Mouse (Mus musculus): Measurements from ENCODE around the gene Cldn15. TPM values are rescaled to one million over a fixed set of nuclear protein-coding genes. Genes with fewer than 3 reads are reported as not detected.

Cldn15 gene
- polyA plus RNA-seq, 1 experiment from 2014 or later = 5.3 TPM

GRCm38 (mm10) chr5:136929073-136929472 lies 37.3 kb upstream of the Cldn15 start:
- H3K9me3 ChIP-seq (ENCODE audit: low read depth, low read length) = no peaks in the 10 kb centered on the region
- no peak overlapping the region for H3K4me3 ChIP-seq (ENCODE audit: low read depth, low read length)
- H3K4me1 ChIP-seq (ENCODE audit: insufficient read depth) = no peaks in the 10 kb centered on the region
- H3K4me2 ChIP-seq = no peak overlapping the region
- ATAC-seq (ENCODE audit: insufficient read depth) (peak; percentile 91), DNase-seq (peak; percentile 96)
- no peaks in the 10 kb centered on the region for H3K27me3 ChIP-seq (ENCODE audit: insufficient read depth, low read length)
- H3K27ac ChIP-seq (ENCODE audit: low read depth) = no peak overlapping the region
- TF ChIP-seq CTCF (IDR thresholded peaks at IDR 0.05; ENCODE audit: low read depth) = peak; percentile 96
- no peak overlapping the region for H3K9ac ChIP-seq
- 14% methylated on average over 4 of the region's 4 CpGs for WGBS
- H3K36me3 ChIP-seq (ENCODE audit: insufficient read depth) = no peaks in the 10 kb centered on the region

GRCm38 (mm10) chr5:136931896-136932295 lies 34.5 kb upstream of the Cldn15 start:
- H3K4me2 ChIP-seq = no peak overlapping the region
- ATAC-seq (ENCODE audit: insufficient read depth) = no peak
- no peak overlapping the region for H3K4me3 ChIP-seq (ENCODE audit: low read depth, low read length)
- no peaks in the 10 kb centered on the region for H3K4me1 ChIP-seq (ENCODE audit: insufficient read depth)
- TF ChIP-seq CTCF (IDR thresholded peaks at IDR 0.05; ENCODE audit: low read depth) = no peak
- H3K36me3 ChIP-seq (ENCODE audit: insufficient read depth) = no peaks in the 10 kb centered on the region
- H3K27ac ChIP-seq (ENCODE audit: low read depth) = no peak overlapping the region
- no peaks in the 10 kb centered on the region for H3K9me3 ChIP-seq (ENCODE audit: low read depth, low read length)
- no peak for DNase-seq
- H3K27me3 ChIP-seq (ENCODE audit: insufficient read depth, low read length) = no peaks in the 10 kb centered on the region
- 79% methylated on average over 14 of the region's 14 CpGs for WGBS
- H3K9ac ChIP-seq = no peak overlapping the region

DNA sequence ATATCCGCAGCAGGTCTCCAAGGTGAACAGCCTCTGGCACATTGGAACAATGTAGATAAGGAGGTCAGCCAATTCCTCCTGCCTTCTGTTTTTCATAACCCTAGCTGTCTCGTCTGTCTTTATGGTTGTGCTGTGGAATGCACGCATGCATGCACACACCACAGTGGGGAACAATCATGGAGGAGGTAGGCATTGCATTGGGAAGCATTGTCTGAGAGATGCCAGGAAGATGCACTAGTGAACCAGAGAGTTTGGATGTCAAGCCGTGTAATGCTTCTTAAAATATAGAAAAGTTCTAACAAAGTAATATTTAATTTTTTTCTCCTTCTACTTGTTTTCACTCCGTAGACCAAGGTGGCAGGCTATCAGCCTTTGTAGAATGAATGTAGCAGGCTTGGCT lies 33.5 kb upstream of the Cldn15 start:
- TF ChIP-seq CTCF (IDR thresholded peaks at IDR 0.05; ENCODE audit: low read depth) = no peak
- no peak overlapping the region for H3K9ac ChIP-seq
- no peak for DNase-seq
- no peak overlapping the region for H3K4me2 ChIP-seq
- no peak for ATAC-seq (ENCODE audit: insufficient read depth)
- no peak overlapping the region for H3K4me3 ChIP-seq (ENCODE audit: low read depth, low read length)
- H3K27ac ChIP-seq (ENCODE audit: low read depth) = no peak overlapping the region
- WGBS = 81% methylated on average over 5 of the region's 5 CpGs
- no peaks in the 10 kb centered on the region for H3K27me3 ChIP-seq (ENCODE audit: insufficient read depth, low read length)
- H3K36me3 ChIP-seq (ENCODE audit: insufficient read depth) = no peaks in the 10 kb centered on the region
- no peaks in the 10 kb centered on the region for H3K9me3 ChIP-seq (ENCODE audit: low read depth, low read length)
- no peaks in the 10 kb centered on the region for H3K4me1 ChIP-seq (ENCODE audit: insufficient read depth)

DNA sequence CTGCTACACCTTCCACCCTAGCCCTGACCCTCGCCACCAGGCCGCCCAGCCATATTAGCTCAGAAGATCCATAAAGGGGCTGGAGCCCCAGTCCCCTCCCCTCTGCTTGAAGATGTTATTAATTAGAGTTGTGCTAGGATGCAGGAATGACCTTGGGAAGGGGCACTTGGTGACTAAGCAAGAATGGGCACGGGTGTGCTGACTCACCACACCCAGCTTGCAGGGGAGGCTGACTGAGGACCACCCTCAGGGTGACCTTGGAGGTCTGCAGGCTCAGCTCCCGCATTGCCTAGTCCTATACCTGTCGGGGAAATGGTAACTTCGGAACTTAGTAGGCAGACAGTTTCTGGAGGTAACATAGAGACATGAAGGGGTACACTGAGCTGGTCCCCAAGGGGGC lies 32.5 kb upstream of the Cldn15 start:
- Histone ChIP-seq H3K36me3 (ENCODE audit: insufficient read depth) (no peaks in the 10 kb centered on the region), H3K4me3 (ENCODE audit: low read depth, low read length) (no peak overlapping the region), H3K9me3 (ENCODE audit: low read depth, low read length) (no peaks in the 10 kb centered on the region), H3K4me1 (ENCODE audit: insufficient read depth) (no peaks in the 10 kb centered on the region), H3K27me3 (ENCODE audit: insufficient read depth, low read length) (no peaks in the 10 kb centered on the region), H3K27ac (ENCODE audit: low read depth) (no peak overlapping the region), H3K9ac (no peak overlapping the region), H3K4me2 (no peak overlapping the region)
- no peak for TF ChIP-seq CTCF (IDR thresholded peaks at IDR 0.05; ENCODE audit: low read depth)
- 77% methylated on average over 6 of the region's 6 CpGs for WGBS
- no peak for ATAC-seq (ENCODE audit: insufficient read depth)
- no peak for DNase-seq

GRCm38 (mm10) chr5:136935905-136936695 lies 30.3 kb upstream of the Cldn15 start:
- 59% methylated on average over 7 of the region's 7 CpGs for WGBS
- no peak for DNase-seq
- Histone ChIP-seq H3K27ac (ENCODE audit: low read depth) (no peak overlapping the region), H3K27me3 (ENCODE audit: insufficient read depth, low read length) (no peaks in the 10 kb centered on the region), H3K4me3 (ENCODE audit: low read depth, low read length) (no peak overlapping the region), H3K36me3 (ENCODE audit: insufficient read depth) (no peaks in the 10 kb centered on the region), H3K9me3 (ENCODE audit: low read depth, low read length) (no peaks in the 10 kb centered on the region), H3K4me1 (ENCODE audit: insufficient read depth) (no peaks in the 10 kb centered on the region), H3K4me2 (no peak overlapping the region), H3K9ac (no peak overlapping the region)
- TF ChIP-seq CTCF (IDR thresholded peaks at IDR 0.05; ENCODE audit: low read depth) = peak; percentile 35
- ATAC-seq (ENCODE audit: insufficient read depth) = no peak

- Histone ChIP-seq H3K36me3 (ENCODE audit: insufficient read depth) (no peaks in the 10 kb centered on the region), H3K9me3 (ENCODE audit: low read depth, low read length) (no peaks in the 10 kb centered on the region), H3K4me1 (ENCODE audit: insufficient read depth) (no peaks in the 10 kb centered on the region), H3K27me3 (ENCODE audit: insufficient read depth, low read length) (no peaks in the 10 kb centered on the region), H3K4me3 (ENCODE audit: low read depth, low read length) (no peak overlapping the region), H3K9ac (no peak overlapping the region), H3K27ac (ENCODE audit: low read depth) (no peak overlapping the region), H3K4me2 (no peak overlapping the region)
- WGBS = 76% methylated on average over 6 of the region's 6 CpGs
- no peak for ATAC-seq (ENCODE audit: insufficient read depth)
- TF ChIP-seq CTCF (IDR thresholded peaks at IDR 0.05; ENCODE audit: low read depth) = no peak
- no peak for DNase-seq
These were observed 29.7 kb upstream of the Cldn15 start for GRCm38 (mm10) chr5:136936750-136937149.

DNA sequence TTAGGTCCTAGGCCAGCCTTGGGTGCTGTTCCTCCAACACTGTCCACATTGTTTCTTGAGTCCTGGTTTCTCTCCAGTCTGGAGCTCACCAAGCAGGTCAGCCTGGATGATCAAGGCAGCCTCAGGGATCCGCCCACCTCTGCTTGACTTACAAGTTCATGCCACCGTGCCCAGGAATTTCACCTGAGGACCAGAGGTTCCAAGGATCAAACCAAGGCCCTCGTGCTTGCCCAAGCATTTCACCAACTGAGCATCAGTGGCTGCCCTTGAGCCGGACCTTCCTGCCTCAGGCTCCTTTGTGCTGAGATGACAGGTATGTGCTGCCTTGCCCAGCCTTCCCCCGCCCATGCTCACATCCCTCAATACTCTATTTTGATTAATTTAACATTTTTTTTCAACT lies 28.8 kb upstream of the Cldn15 start:
- no peak overlapping the region for H3K9ac ChIP-seq
- no peak for DNase-seq
- H3K4me3 ChIP-seq (ENCODE audit: low read depth, low read length) = no peak overlapping the region
- H3K27ac ChIP-seq (ENCODE audit: low read depth) = no peak overlapping the region
- H3K27me3 ChIP-seq (ENCODE audit: insufficient read depth, low read length) = no peaks in the 10 kb centered on the region
- WGBS = 82% methylated on average over 5 of the region's 5 CpGs
- H3K4me2 ChIP-seq = no peak overlapping the region
- H3K36me3 ChIP-seq (ENCODE audit: insufficient read depth) = no peaks in the 10 kb centered on the region
- ATAC-seq (ENCODE audit: insufficient read depth) = no peak
- no peak for TF ChIP-seq CTCF (IDR thresholded peaks at IDR 0.05; ENCODE audit: low read depth)
- no peaks in the 10 kb centered on the region; the same call in 1 of the 2 replicates for H3K4me1 ChIP-seq (ENCODE audit: insufficient read depth)
- H3K9me3 ChIP-seq (ENCODE audit: low read depth, low read length) = no peaks in the 10 kb centered on the region

Measured in lung, embryonic 14.5 days (tissue).